Mouse (Mus musculus) midbrain, embryonic 13.5 days (tissue): ENCODE measurements around the gene Ehmt2. TPM values are rescaled to one million over a fixed set of nuclear protein-coding genes. Genes with fewer than 3 reads are reported as not detected.
"Not testable (repeated sequence)": the region's sequence is repeated elsewhere in the genome, so short reads cannot be mapped to it uniquely, and the experiment has no call there.

ENCODE experiments used
- ATAC-seq: fragments of 200-750 bp; cut with Nextera tagmentation; 2 replicates; pipeline ENCODE4 v1.8.0; 2017; ENCODE audit warnings: mild to moderate bottlenecking, moderate TSS enrichment, moderate library complexity
- H3K27ac ChIP-seq: fragments of 300-500 bp; sonication (generic); 2 replicates; pipeline ENCODE4 v1.5.1; 2015; ENCODE audit warnings: inconsistent platforms, mild to moderate bottlenecking, moderate library complexity
- H3K27me3 ChIP-seq: fragments of 300-500 bp; sonication (generic); 2 replicates; pipeline ENCODE4 v1.6.1; 2015; ENCODE audit warnings: mild to moderate bottlenecking, inconsistent platforms
- H3K36me3 ChIP-seq: fragments of 300-500 bp; sonication (generic); 2 replicates; pipeline ENCODE4 v1.6.1; 2015; ENCODE audit warnings: mild to moderate bottlenecking, inconsistent platforms
- H3K4me1 ChIP-seq: fragments of 300-500 bp; sonication (generic); replicated peaks from 2 replicates; pipeline ENCODE4 v1.6.1; 2015; ENCODE audit warnings: inconsistent platforms
- H3K4me2 ChIP-seq: fragments of 300-500 bp; sonication (generic); replicated peaks from 2 replicates; pipeline ENCODE4 v1.6.1; 2015; ENCODE audit warnings: moderate library complexity, mild to moderate bottlenecking, inconsistent platforms
- H3K4me3 ChIP-seq: fragments of 300-500 bp; sonication (generic); replicated peaks from 2 replicates; pipeline ENCODE4 v1.5.1; 2015; ENCODE audit warnings: mild to moderate bottlenecking, inconsistent platforms
- H3K9ac ChIP-seq: fragments of 300-500 bp; sonication (generic); replicated peaks from 2 replicates; pipeline ENCODE4 v1.6.1; 2015; ENCODE audit warnings: mild to moderate bottlenecking, inconsistent platforms
- H3K9me3 ChIP-seq: fragments of 300-500 bp; sonication (generic); 2 replicates; pipeline ENCODE4 v1.6.1; 2016; ENCODE audit warnings: mild to moderate bottlenecking, inconsistent platforms
- WGBS: fragments of 180-500 bp; shearing (Covaris S2); methylation state at CpG from one replicate; pipeline ENCODE4 v1.1.7; 2015; 5-methylcytosine and 5-hydroxymethylcytosine counted together
- polyA plus RNA-seq: library from polyadenylated mRNA; unstranded; fragments of >200 nt; fragmentation: Nextera tagmentation; extraction: Ambion mirVana; gene quantifications from 2 replicates; pipeline ENCODE4 v1.2.1, GENCODE M21; 2015

The Ehmt2 gene
- polyA plus RNA-seq, 1 experiment from 2014 or later: 114 TPM

GRCm38 (mm10) chr17:34932287-34932686 lies 34.0 kb downstream of the Ehmt2 start:
- no peak for ATAC-seq
- Histone ChIP-seq H3K27me3 (no peaks in the 10 kb centered on the region), H3K9me3 (no peaks in the 10 kb centered on the region), H3K4me2 (peak overlapping the region; percentile 94), H3K4me1 (peaks cover 13% of the 10 kb centered on the region), H3K9ac (peak overlapping the region; percentile 81), H3K4me3 (peak overlapping the region; percentile 63), H3K27ac (no peak overlapping the region), H3K36me3 (peaks cover 18% of the 10 kb centered on the region)
- WGBS: 93% methylated on average over 8 of the region's 8 CpGs

GRCm38 (mm10) chr17:34934031-34934430 lies 35.8 kb downstream of the Ehmt2 start:
- no peak overlapping the region for H3K4me3 ChIP-seq
- H3K9ac ChIP-seq: no peak overlapping the region
- H3K27ac ChIP-seq: no peak overlapping the region
- no peaks in the 10 kb centered on the region for H3K9me3 ChIP-seq
- peaks cover 21% of the 10 kb centered on the region for H3K36me3 ChIP-seq
- no peak overlapping the region for H3K4me2 ChIP-seq
- H3K27me3 ChIP-seq: no peaks in the 10 kb centered on the region
- H3K4me1 ChIP-seq: peaks cover 13% of the 10 kb centered on the region
- WGBS: 68% methylated on average over 24 of the region's 24 CpGs
- ATAC-seq: no peak

GRCm38 (mm10) chr17:34934830-34935229 lies 36.6 kb downstream of the Ehmt2 start:
- 62% methylated on average over 8 of the region's 8 CpGs for WGBS

GRCm38 (mm10) chr17:34937960-34938505 lies 39.8 kb downstream of the Ehmt2 start:
- H3K4me2 ChIP-seq: no peak overlapping the region
- H3K27ac ChIP-seq: no peak overlapping the region
- H3K4me1 ChIP-seq: peaks cover 6% of the 10 kb centered on the region
- 82% methylated on average over 6 of the region's 6 CpGs for WGBS
- no peak overlapping the region for H3K9ac ChIP-seq
- no peaks in the 10 kb centered on the region for H3K9me3 ChIP-seq
- no peak overlapping the region for H3K4me3 ChIP-seq
- ATAC-seq: no peak
- no peaks in the 10 kb centered on the region for H3K27me3 ChIP-seq
- peaks cover 21% of the 10 kb centered on the region for H3K36me3 ChIP-seq

More at GRCm38 (mm10) chr17:34934830-34935229, 36.6 kb downstream of the Ehmt2 start:
- H3K9me3 ChIP-seq: no peaks in the 10 kb centered on the region
- H3K4me3 ChIP-seq: no peak overlapping the region
- H3K4me2 ChIP-seq: no peak overlapping the region
- peaks cover 13% of the 10 kb centered on the region for H3K4me1 ChIP-seq
- H3K36me3 ChIP-seq: peaks cover 21% of the 10 kb centered on the region
- ATAC-seq: no peak
- no peaks in the 10 kb centered on the region for H3K27me3 ChIP-seq
- H3K27ac ChIP-seq: no peak overlapping the region
- H3K9ac ChIP-seq: no peak overlapping the region

- WGBS: 4% methylated on average over 15 of the region's 15 CpGs
- Histone ChIP-seq H3K9me3 (no peaks in the 10 kb centered on the region), H3K27me3 (no peaks in the 10 kb centered on the region), H3K36me3 (0 out of 2 replicates have a peak, but pooled peaks cover 3% of the 10 kb centered on the region), H3K4me1 (peaks cover 6% of the 10 kb centered on the region), H3K27ac (peak overlapping the region; percentile 35), H3K9ac (peak overlapping the region; percentile 54; the same call in 1 of the 2 replicates), H3K4me2 (peak overlapping the region; percentile 44), H3K4me3 (peak overlapping the region; percentile 27)
- ATAC-seq: 0 out of 2 replicates have a peak, but pooled peaks have one; percentile 17
Observed at GRCm38 (mm10) chr17:34941344-34942041, 43.2 kb downstream of the Ehmt2 start.

GRCm38 (mm10) chr17:34943128-34943815 lies 45.0 kb downstream of the Ehmt2 start:
- H3K9me3 ChIP-seq: no peaks in the 10 kb centered on the region
- no peak overlapping the region for H3K4me3 ChIP-seq
- no peak overlapping the region for H3K27ac ChIP-seq
- WGBS: 91% methylated on average over 4 of the region's 4 CpGs
- peaks cover 6% of the 10 kb centered on the region for H3K4me1 ChIP-seq
- no peaks in the 10 kb centered on the region for H3K27me3 ChIP-seq
- no peak overlapping the region for H3K4me2 ChIP-seq
- H3K36me3 ChIP-seq: no peaks in the 10 kb centered on the region
- no peak overlapping the region for H3K9ac ChIP-seq
- no peak for ATAC-seq

GRCm38 (mm10) chr17:34944362-34944761 lies 46.1 kb downstream of the Ehmt2 start:
- no peak overlapping the region for H3K9ac ChIP-seq
- H3K4me2 ChIP-seq: no peak overlapping the region
- no peaks in the 10 kb centered on the region for H3K27me3 ChIP-seq
- no peaks in the 10 kb centered on the region for H3K9me3 ChIP-seq
- ATAC-seq: no peak
- H3K36me3 ChIP-seq: peaks cover 2% of the 10 kb centered on the region
- H3K4me3 ChIP-seq: no peak overlapping the region
- H3K4me1 ChIP-seq: peaks cover 6% of the 10 kb centered on the region
- no peak overlapping the region for H3K27ac ChIP-seq

- WGBS: 87% methylated on average over 5 of the region's 5 CpGs
- no peak overlapping the region for H3K9ac ChIP-seq
- no peaks in the 10 kb centered on the region for H3K9me3 ChIP-seq
- H3K4me3 ChIP-seq: no peak overlapping the region
- ATAC-seq: no peak
- H3K27ac ChIP-seq: no peak overlapping the region
- H3K4me1 ChIP-seq: peaks cover 21% of the 10 kb centered on the region
- H3K4me2 ChIP-seq: no peak overlapping the region
- no peaks in the 10 kb centered on the region for H3K27me3 ChIP-seq
- peaks cover 17% of the 10 kb centered on the region for H3K36me3 ChIP-seq
Observed at GRCm38 (mm10) chr17:34946486-34947140, 48.3 kb downstream of the Ehmt2 start.

GRCm38 (mm10) chr17:34947606-34948005 lies 49.3 kb downstream of the Ehmt2 start:
- ATAC-seq: no peak
- Histone ChIP-seq H3K9me3 (no peaks in the 10 kb centered on the region), H3K9ac (no peak overlapping the region), H3K27me3 (no peaks in the 10 kb centered on the region), H3K36me3 (peaks cover 17% of the 10 kb centered on the region), H3K4me1 (peaks cover 18% of the 10 kb centered on the region), H3K4me3 (no peak overlapping the region), H3K4me2 (no peak overlapping the region), H3K27ac (no peak overlapping the region)
- WGBS: 32% methylated on average over 8 of the region's 8 CpGs

GRCm38 (mm10) chr17:34948721-34949552 lies 50.7 kb downstream of the Ehmt2 start:
- not testable (repeated sequence) for H3K9me3 ChIP-seq, ATAC-seq, H3K27ac ChIP-seq, H3K4me2 ChIP-seq, H3K9ac ChIP-seq, H3K4me3 ChIP-seq, H3K27me3 ChIP-seq
- WGBS: 57% methylated on average over 9 of the region's 9 CpGs
- Histone ChIP-seq H3K36me3 (peaks cover 17% of the 10 kb centered on the region), H3K4me1 (peaks cover 18% of the 10 kb centered on the region)

GRCm38 (mm10) chr17:34949553-34949969 lies 51.3 kb downstream of the Ehmt2 start:
- no peak for ATAC-seq
- Histone ChIP-seq H3K4me1 (peaks cover 18% of the 10 kb centered on the region), H3K9ac (no peak overlapping the region), H3K4me3 (no peak overlapping the region), H3K27ac (no peak overlapping the region), H3K9me3 (no peaks in the 10 kb centered on the region), H3K36me3 (peaks cover 17% of the 10 kb centered on the region), H3K4me2 (no peak overlapping the region), H3K27me3 (peaks cover under 1% of the 10 kb centered on the region; the same call in 1 of the 2 replicates)
- WGBS: 39% methylated on average over 4 of the region's 4 CpGs
